Mouse (Mus musculus): ENCODE measurements around the gene D6Ertd527e.

The D6Ertd527e gene

DNA sequence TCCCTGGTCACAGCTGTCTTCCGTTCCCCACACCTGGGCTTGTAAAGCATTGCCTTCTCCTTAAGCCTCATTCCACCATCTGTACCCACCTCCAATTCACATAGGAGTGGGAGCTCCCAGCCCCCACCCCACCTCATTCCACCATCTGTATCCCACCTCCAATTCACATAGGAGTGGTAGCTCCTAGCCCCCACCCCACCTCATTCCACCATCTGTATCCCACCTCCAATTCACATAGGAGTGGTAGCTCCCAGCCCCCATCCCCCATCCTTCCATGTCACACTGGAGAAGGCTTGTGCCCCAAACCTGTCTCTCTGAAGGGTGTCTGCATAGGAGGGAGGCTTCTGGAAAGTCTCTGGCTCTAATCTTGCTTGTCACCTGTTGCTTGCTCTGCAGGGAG, 1.2 kb upstream of the D6Ertd527e start:
- DNase-seq (ENCODE audit: extremely low read depth, insufficient read length, low spot score): no peak

DNA sequence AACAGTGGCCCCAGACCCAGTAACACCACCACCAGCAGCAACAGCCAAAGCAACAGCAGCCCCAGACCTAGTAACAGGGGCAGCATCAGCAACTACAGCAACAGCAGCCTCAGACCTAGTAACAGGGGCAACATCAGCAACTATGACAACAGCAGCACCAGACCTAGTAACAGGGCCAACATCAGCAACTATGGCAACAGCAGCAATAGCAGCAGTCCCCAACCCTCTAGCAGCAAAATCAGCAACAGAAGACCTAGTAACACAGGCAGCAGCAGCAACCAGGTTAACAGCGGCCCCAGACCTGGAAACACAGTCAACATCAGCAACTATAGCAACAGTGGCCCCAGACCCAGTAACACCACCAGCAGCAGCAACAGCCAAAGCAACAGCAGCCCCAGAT, 6.9 kb downstream of the D6Ertd527e start:
- no peak for DNase-seq (ENCODE audit: extremely low read depth, insufficient read length, low spot score)

DNA sequence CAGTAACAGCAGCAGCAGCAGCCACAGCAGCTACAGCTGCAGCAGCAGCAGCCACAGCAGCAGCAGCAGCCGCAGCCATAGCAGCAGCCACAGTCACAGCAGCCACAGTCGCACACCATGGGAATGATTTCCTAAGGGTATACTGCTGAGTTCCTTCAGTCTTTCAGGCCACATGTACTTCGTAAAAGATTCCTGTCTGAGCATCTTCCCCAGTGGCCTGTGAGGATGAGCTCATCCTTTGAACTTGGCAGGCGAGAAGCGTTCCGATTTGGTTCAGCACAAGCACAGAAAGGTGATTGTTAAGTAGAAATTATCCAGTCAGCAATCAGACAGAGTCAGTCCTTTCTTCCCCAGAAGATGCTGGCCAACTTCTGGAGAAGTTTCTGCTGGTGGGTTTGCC, 7.6 kb downstream of the D6Ertd527e start:
- DNase-seq (ENCODE audit: extremely low read depth, insufficient read length, low spot score): peak; percentile 24

DNA sequence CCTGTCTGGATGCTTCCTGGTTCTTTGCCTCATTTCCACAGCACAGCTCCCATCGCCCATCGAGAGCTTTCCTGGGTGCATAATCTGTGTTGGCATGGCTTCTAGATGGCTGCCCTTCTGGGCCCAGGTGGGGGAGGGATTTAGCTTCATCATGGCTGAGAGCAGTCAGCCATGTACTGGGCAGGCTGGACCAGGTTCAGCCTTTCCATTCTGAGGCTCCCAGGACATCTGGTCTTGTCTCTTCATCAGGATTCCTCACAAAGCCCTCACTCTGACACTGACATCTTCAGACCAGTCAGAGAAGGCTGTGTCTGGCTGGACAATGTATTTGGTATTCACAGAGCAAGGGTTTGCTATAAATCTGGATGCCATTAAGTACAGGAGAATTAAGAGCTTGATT, 11.4 kb downstream of the D6Ertd527e start:
- no peak for DNase-seq (ENCODE audit: extremely low read depth, insufficient read length, low spot score)

DNA sequence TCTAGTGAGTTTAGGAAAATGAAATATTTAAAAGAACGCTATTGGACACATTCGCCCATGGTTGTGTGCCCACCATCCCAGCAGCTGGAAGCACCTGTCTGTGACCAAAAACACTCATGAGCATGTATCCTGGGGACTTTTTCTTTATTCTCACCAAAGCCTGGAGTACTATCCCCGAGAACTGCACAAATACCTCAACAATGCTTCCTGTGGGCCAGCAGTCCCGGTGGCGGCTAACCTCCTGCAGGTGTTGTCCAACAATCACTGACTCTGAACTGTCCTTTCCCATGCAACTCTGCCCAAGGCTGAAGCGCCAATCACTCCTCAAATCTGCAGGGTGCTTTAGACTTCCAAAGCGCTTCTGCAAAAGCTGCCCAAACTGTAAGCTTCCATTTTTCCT, 12.1 kb downstream of the D6Ertd527e start:
- DNase-seq (ENCODE audit: extremely low read depth, insufficient read length, low spot score): no peak

DNA sequence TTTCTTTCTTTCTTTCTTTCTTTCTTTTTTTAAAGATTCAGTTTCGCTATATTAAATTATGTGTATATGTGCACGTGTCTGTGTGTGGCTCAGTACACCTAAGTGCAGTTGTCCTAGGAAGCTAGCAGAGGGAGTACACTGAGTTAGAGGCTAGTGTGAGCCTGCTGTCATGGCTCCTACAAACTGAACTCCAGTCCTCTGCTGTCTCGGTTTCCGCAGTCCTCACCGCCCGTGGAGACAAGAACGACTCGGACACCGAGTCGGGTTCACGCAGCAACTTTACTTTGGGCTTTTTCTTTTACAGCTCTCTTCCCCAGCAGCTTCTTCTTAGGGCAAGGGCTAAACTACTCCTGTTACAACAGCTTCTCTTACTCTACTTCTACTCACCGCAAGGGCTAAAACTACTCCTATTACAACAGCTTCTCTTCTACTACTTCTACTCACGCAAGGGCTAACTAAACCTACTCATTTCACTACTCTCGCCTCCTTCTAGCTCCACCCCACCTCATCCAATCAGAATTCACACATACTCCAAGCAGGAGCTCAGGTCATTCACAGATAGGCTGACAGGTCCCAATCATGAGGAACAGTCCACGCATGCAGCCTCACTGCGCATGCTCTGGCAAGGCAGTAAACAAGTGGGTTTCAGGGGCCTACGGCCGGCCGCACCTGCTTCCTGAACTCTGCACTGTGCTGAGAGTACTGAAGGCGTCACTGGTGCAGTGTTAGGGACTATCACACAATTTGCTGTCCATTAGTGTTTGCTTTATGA, 14.7 kb downstream of the D6Ertd527e start:
- no peak for DNase-seq (ENCODE audit: extremely low read depth, insufficient read length, low spot score)

DNA sequence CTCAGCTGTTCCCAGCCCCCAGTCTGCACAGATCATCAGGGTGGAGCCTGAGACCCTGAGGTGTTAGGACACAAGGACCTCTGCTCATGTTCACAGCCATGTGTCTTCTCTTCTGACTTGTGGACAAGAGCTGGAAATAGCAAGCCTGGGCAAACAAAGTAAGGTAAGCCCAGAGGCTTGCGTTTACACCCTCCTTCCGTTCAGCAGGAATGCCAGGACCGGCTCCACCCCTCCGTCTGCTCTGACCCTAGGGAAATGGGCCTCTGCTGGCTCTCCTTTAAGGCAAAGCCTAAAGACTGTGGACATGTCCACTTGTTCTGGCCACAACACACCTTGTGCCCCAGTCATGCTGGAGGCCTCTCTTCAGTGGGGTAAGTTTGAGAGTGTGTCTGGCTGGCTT, 15.4 kb downstream of the D6Ertd527e start:
- no peak for DNase-seq (ENCODE audit: extremely low read depth, insufficient read length, low spot score)

DNA sequence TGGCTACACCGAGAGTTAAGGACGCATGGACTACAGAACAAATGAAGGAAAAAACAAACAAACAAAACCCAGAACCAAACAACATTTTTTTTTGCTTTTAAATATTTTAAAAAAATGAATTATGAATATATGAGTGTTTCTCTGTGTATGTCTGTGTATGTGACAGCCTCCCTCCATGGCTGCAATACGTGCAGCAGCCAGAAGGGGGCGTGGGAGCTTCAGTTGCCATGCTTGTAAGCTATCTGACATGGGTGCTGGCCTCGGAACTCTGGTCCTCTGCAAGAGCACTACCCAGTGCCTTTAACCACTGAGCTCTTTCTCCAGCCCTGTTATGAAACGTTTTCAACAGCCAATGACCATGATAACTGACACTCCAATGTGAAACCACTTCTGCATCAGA, 16.1 kb downstream of the D6Ertd527e start:
- no peak for DNase-seq (ENCODE audit: extremely low read depth, insufficient read length, low spot score)

DNA sequence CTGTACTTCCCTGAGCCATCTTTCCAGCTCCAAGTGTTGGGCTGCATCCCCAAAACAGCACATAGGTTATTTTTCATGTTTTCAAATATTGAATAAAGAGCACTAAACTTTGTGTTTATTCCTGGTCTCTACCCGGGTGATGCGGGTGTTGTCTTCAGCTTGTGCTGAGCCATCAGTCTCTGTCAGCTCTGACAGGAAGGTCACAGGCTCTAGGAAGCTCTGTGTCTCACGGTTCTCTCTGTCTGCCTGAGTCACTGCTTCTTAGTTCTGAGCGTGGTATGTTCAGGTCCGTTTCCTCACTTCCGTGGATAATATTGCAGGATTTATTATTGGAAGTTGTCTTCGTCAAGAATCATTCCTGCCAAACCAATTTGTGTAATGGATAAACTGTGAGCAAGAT, 17.4 kb downstream of the D6Ertd527e start:
- no peak for DNase-seq (ENCODE audit: extremely low read depth, insufficient read length, low spot score)

DNA sequence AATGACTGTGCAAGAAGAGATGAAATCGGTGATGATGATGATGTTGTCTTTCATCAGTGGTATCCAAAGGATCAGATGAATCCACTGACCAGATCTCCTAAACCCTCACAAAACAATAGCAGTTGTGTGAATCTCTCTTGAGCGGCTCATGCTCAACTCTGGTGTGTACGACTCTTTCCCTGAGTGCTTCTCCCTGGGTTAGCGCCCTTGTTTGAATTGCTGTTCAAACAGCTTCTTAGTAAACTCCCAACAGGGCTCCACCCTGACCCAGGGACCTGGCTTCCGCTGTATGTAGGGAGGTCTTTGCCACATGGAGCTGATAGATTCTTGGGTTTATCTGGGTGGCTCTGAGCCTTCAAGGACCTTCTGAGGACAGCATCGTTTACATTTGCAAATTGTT, 18.9 kb downstream of the D6Ertd527e start:
- no peak for DNase-seq (ENCODE audit: extremely low read depth, insufficient read length, low spot score)

DNA sequence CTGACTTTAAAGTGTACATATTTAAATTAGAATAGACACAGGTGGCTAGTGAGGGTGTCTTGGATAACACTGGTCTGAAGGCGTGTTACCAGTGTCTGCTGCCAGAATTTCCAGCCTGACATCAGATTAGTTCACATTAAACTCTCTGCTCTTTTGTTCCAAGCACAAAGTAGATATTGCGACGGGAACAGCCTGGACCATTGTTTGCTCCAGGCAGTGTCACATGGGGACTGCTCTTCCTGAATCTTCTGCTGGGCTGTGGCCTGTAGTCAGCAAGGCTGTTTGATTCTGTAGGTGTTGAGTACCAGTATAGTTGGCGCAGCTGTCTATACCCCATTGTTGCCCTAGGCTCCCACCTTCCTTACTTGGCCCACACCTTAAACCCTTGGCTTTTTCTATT, 19.4 kb downstream of the D6Ertd527e start:
- DNase-seq (ENCODE audit: extremely low read depth, insufficient read length, low spot score): no peak

DNA sequence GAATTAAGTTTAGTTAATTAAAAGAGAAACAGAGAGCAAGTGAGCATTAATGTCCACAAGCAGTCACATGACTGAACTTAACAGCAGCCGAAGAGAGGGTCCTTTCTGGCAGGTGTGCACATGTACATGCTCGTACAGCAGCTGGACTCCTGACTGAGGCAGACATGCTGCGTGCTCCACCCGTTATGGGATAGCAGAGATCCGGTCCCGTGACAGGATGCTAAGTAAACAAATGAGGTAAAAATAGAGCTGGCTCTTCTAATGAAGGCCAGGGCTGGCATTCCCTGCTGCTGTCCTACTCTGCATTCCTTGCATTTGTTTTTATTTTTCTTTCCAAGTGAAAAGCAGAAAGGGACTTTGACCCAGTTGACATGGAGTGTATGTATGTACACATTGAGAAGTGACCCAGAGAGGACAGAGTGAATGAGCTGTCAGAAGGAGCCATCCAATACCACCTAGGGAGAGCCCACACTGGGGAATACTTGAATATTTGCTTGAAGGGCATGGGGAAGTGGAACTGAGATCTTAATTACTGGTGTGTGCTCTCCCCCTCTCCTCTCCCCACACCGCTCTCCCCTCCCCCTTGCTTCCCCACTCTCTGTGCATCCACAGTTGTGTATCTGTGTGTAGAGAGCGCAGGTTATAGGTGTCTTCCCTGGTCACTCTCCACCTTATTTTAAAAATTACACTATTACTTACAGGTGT, 22.7 kb downstream of the D6Ertd527e start:
- no peak for DNase-seq (ENCODE audit: extremely low read depth, insufficient read length, low spot score)

DNA sequence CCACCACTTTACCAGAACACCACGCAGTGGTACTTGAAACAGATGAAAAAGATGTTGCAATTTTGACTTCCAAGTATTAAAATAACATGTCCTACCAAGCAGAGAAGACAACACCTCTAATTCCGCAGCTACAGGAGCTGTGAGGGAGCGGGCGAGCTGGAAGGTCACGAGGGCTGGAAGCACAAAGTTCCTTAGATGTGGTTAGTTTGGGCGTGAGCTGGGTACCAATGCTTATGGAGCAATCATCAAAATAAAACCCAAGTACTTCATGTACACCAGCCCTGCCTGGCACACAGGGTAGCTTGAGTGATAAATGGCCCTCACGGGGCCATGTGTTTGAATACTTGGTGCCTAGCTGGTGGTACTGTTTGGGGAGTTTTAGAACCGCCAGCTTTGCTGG, 25.3 kb downstream of the D6Ertd527e start:
- no peak for DNase-seq (ENCODE audit: extremely low read depth, insufficient read length, low spot score)

DNA sequence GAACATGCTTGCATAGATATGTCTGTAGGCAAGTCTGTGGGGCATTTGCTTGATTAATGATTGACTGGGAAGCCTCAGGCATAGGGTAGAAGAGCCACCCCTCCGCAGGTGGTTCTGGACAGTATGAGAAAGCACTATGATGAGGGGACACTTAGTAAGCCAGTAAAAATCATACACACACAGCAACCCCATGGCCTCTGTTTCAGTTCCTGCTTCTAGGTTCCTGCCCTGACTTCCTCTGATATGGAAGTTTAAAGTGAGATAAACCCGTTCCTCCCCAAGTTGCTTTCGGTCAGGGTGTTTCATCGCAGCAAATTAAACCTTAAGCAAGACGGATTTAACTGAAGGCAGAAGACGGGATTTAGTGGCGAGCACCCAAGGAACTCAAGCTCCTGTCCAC, 26.1 kb downstream of the D6Ertd527e start:
- no peak for DNase-seq (ENCODE audit: extremely low read depth, insufficient read length, low spot score)

DNA sequence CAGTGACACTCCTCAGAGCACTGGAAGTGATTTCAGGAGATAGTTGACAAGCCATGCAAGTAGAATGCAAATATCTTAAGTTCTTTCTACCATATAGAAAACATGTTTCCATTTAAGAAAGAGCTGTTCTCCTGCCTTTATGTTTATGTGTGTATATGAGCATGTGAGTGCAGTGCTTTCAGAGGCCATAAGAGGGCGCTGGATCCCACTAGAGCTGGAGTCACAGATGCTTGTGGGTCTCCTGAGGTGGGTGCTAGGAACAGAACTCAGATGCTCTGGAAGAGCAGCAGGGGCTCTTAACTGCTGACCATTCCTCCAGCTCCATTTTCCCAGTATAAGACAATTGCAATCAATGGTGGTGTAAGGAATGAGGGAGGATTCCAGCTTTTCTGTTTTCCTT, 26.5 kb downstream of the D6Ertd527e start:
- no peak for DNase-seq (ENCODE audit: extremely low read depth, insufficient read length, low spot score)

DNA sequence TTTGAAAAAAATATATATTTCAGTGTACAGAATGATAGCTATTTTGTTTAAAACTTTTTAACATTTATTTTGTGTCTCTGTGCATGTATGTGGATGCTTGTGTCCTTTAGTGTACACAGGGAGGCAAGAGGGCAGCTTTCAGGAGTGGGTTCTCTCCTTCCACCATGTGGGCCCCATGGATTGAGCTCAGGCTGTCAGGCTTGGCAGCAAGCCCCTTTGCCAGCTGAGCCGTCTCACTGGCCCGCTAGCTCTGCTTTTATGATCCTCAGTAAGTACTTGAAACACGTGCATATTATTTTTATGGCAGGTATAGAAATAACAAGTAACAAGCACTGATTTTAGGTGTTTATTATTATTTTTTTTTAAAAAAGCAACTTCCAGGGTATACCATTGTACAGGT, 29.0 kb downstream of the D6Ertd527e start:
- no peak for DNase-seq (ENCODE audit: extremely low read depth, insufficient read length, low spot score)

DNA sequence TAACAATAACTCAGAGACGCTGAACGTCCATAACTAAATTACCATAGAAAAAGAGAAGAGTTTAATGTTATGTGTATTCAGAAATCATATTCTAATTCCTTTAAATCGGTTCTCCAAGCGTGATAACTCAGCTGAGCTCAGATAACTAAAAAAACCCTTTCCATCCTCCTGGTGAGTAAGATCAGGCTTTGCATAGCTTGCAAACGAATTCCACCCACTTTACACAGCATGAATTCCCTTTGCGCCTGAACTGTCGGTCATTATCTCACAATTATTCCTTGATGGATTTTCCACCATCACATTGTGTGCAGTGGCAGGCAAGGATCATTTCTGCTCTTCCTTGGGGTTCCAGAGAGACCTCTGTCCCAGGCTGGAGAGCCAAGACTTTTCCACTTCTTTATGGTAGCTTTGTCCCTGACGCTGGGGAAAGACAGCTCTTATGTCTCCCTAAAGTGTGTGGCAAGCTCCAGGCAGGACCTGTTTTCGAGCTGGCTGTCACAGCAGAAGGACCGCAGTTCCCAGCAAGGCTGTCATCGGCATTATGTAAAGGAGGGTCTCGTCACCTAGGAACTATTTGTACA, 29.5 kb downstream of the D6Ertd527e start:
- no peak for DNase-seq (ENCODE audit: extremely low read depth, insufficient read length, low spot score)

DNA sequence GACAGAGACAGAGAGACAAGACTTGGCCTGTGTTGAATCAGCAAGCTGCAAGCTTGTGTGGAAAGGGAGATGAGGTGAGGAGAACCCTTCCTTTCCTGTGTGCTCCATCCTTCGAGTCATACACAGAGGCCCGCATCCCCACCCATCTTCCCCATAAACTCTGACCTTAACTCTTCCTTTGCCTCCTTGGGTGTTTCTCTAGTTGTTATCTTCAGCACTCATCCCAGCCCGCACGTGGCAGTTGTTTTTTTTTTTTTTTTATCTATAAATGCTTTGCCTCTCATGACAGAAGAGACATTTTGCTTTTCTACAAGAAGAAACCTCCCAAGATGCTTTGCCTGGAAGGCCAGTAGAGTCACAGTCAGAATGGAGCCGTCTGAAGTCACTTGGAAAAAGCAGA, 33.9 kb downstream of the D6Ertd527e start:
- no peak for DNase-seq (ENCODE audit: extremely low read depth, insufficient read length, low spot score)

DNA sequence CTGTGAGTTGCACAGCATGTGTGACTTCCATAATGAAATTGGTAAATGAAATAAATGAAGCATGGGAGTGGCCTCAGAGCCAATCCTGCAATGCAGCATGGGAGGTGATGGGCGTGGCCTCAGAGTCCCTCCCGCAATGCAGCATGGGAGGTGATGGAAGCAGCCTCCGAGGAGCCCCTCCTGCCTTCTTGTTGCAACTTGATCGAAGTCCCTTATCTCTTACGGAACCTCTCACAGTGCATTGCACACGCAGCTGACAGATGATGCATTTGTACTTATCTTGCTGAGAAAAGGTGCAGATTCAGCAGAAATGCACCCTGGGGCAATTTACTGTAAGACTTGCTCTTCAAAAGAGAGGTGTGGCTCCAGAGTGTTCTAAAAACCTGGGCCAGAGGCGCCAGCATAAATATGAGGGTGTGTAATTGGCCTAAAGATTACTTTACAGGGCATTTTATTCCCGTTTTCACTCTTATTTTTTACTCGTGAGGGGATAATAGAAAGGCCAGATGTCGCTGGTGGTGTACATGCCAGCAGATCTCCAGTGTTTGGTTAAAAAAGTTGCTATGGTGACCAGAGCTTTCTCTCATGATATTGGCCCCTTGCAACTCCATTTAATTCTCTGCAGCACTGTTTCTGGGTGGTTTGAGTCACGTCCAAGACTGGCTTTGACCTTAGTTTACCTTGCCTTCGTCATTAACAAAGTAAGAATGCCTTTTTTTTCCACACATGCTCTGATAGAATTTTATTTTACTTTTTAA, 35.4 kb downstream of the D6Ertd527e start:
- DNase-seq (ENCODE audit: extremely low read depth, insufficient read length, low spot score): no peak

DNA sequence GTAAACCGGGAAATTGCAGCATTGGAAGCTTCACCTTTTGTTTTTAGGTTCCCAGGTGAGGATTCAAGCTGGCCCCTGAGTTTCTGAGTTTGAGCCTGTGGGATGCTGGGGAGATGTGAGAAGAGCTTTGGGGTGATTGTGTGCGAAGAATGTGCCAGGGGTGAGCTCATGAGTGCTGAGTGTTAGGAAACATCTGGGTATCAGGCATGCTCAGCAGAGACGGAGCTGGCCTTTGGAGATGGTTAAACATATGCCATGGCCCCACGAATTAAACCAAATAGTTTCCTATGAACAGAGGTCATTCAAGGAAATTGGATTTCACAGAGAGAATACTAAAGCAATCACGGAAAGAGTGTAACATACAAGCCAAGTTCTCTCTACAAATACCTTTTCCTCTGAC, 37.7 kb downstream of the D6Ertd527e start:
- DNase-seq (ENCODE audit: extremely low read depth, insufficient read length, low spot score): no peak

DNA sequence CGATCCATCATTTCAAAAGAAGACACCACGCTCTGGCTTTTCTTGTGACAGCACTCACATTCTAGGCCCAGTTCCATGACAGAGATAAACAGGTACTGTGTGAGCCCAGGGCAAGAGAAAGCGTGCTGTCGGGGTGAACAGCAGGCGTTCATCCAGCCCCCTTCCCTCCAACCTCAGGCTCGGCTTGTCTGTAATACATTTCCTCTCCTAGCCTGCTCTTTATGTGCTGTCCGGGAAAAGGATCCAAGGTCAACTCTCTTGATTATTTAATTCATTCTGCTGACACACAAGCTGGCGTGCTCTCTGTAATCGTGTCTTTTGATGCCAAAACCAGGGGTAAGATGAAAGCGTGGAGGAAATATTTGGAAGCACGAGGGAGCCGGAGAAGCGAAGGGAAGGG, 39.0 kb downstream of the D6Ertd527e start:
- DNase-seq (ENCODE audit: extremely low read depth, insufficient read length, low spot score): no peak
